Mouse (Mus musculus) cortical plate, adult 2 months (tissue): ENCODE results near the gene Myof. TPM values are rescaled to one million over a fixed set of nuclear protein-coding genes. Genes with fewer than 3 reads are reported as not detected.

Experiments
- H3K27ac ChIP-seq: fragments of 200-500 bp; 2 replicates; pipeline ENCODE4 v1.5.1; 2012; ENCODE audit warnings: low read length, control low read depth, inconsistent platforms; ENCODE audit not compliant: insufficient read depth
- H3K4me1 ChIP-seq: fragments of 200-500 bp; 2 replicates; pipeline ENCODE4 v1.6.1; 2011; ENCODE audit warnings: low read length; ENCODE audit not compliant: control insufficient read depth, insufficient read depth
- H3K4me3 ChIP-seq: fragments of 200-500 bp; 2 replicates; pipeline ENCODE4 v1.5.1; 2011; ENCODE audit warnings: mild to moderate bottlenecking, low read length, control low read depth; ENCODE audit not compliant: insufficient read depth
- CTCF ChIP-seq: fragments of 200-500 bp; IDR thresholded peaks from 2 replicates; pipeline ENCODE4 v1.5.1; 2011; ENCODE audit warnings: mild to moderate bottlenecking, control low read depth, low read length; ENCODE audit not compliant: insufficient read depth; ENCODE audit errors: extremely low read depth
- POLR2A ChIP-seq: fragments of 200-500 bp; IDR thresholded peaks from 2 replicates; pipeline ENCODE4 v1.6.1; 2011; ENCODE audit warnings: mild to moderate bottlenecking, low read length, control low read depth; ENCODE audit not compliant: insufficient read depth; ENCODE audit errors: extremely low read depth
- polyA plus RNA-seq: library from polyadenylated mRNA; depleted of rRNA; stranded (reverse); fragments of >200 nt; gene quantifications from 2 replicates; pipeline ENCODE4 v1.2.3, GENCODE M21; 2012

Gene Myof
- polyA plus RNA-seq, 1 experiment = 4.8 TPM

- Histone ChIP-seq H3K4me3 (no peak overlapping the region), H3K4me1 (peaks cover 2% of the 10 kb centered on the region; the same call in 1 of the 2 replicates), H3K27ac (no peak overlapping the region)
- TF ChIP-seq POLR2A = no peak
- no peak for TF ChIP-seq CTCF
Observed at GRCm38 (mm10) chr19:38031144-38031543, 12.2 kb downstream of the Myof start.

GRCm38 (mm10) chr19:38030673-38031137, 12.7 kb downstream of the Myof start:
- H3K27ac ChIP-seq = no peak overlapping the region
- H3K4me1 ChIP-seq = peaks cover 2% of the 10 kb centered on the region; the same call in 1 of the 2 replicates
- H3K4me3 ChIP-seq = no peak overlapping the region
- TF ChIP-seq CTCF (no peak), POLR2A (no peak)

GRCm38 (mm10) chr19:38029871-38030270, 13.5 kb downstream of the Myof start:
- H3K27ac ChIP-seq = no peak overlapping the region
- H3K4me1 ChIP-seq = peaks cover 3% of the 10 kb centered on the region; the same call in 1 of the 2 replicates
- TF ChIP-seq CTCF (no peak), POLR2A (no peak)
- no peak overlapping the region for H3K4me3 ChIP-seq

- Histone ChIP-seq H3K4me3 (no peak overlapping the region), H3K27ac (no peak overlapping the region), H3K4me1 (peaks cover 3% of the 10 kb centered on the region; the same call in 1 of the 2 replicates)
- TF ChIP-seq POLR2A = no peak
- no peak for TF ChIP-seq CTCF
Observed at GRCm38 (mm10) chr19:38029292-38029691, 14.1 kb downstream of the Myof start.

- Histone ChIP-seq H3K4me1 (peaks cover 3% of the 10 kb centered on the region; the same call in 1 of the 2 replicates), H3K4me3 (no peak overlapping the region), H3K27ac (no peak overlapping the region)
- TF ChIP-seq CTCF (no peak), POLR2A (no peak)
Observed at GRCm38 (mm10) chr19:38027881-38028521, 15.4 kb downstream of the Myof start.

- TF ChIP-seq CTCF (no peak), POLR2A (no peak)
Observed at GRCm38 (mm10) chr19:38027389-38027788, 16.0 kb downstream of the Myof start.

GRCm38 (mm10) chr19:38026211-38026624, 17.2 kb downstream of the Myof start:
- TF ChIP-seq POLR2A (no peak), CTCF (no peak)
- Histone ChIP-seq H3K27ac (no peak overlapping the region), H3K4me3 (no peak overlapping the region), H3K4me1 (peaks cover 3% of the 10 kb centered on the region; the same call in 1 of the 2 replicates)

More at GRCm38 (mm10) chr19:38027389-38027788, 16.0 kb downstream of the Myof start:
- Histone ChIP-seq H3K27ac (no peak overlapping the region), H3K4me3 (no peak overlapping the region), H3K4me1 (peaks cover 3% of the 10 kb centered on the region; the same call in 1 of the 2 replicates)

- no peak overlapping the region for H3K27ac ChIP-seq
- peaks cover 2% of the 10 kb centered on the region; the same call in 1 of the 2 replicates for H3K4me1 ChIP-seq
- no peak overlapping the region for H3K4me3 ChIP-seq
- TF ChIP-seq CTCF (no peak), POLR2A (no peak)
Observed at GRCm38 (mm10) chr19:38025254-38026041, 17.9 kb downstream of the Myof start.

GRCm38 (mm10) chr19:38023603-38024002, 19.8 kb downstream of the Myof start:
- Histone ChIP-seq H3K27ac (no peak overlapping the region), H3K4me1 (peaks cover 2% of the 10 kb centered on the region; the same call in 1 of the 2 replicates), H3K4me3 (no peak overlapping the region)
- TF ChIP-seq CTCF = no peak
- no peak for TF ChIP-seq POLR2A
